20 mouse cellular contexts compared by ENCODE assay signal in the genomic region with DNA sequence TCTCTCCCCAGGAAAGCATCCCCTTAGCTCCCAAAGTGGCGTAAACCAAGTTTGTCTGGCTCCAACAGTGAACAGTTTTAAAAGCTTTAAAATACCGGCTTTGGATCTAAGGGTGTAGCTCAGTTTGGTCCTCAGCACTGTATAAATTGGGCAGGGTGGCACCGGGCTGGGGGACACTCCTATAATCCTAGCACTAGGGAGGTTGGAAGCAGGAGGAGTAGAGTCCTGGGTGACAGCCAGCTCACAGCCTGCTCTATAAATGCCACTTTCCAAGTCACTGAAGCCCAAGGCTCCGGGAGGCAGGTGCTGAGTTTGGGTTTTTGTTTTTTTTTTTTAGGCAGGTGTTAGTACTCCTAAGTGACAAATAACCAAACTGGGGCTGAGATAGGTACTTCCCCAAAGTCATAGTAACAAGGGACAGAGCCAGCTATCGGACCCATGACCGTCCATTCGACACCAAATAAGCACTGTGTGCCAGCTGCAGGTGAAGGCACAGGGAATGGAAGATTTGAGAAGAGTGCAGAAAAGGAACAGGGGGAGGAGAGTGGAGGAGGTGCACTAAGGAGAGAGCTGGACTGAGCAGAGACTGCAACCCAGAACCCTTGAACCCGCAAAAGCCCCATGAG. TPM values are rescaled to one million over a fixed set of nuclear protein-coding genes. Genes with fewer than 3 reads are reported as not detected.
A peak's percentile ranks its signal among the peaks of the same experiment; 100 is the strongest.
DNase-seq lines count a peak whose midpoint lies in the region; ATAC-seq and TF ChIP-seq lines count a peak whose summit lies in the region.
"Had no signal": no experiment of that assay in that cellular context is flagged by ENCODE, and none has a peak within 500 bp of the region (broad histone marks: within the 10 kb centered on the region; RNA-seq: fewer than 3 reads in every experiment).

No protein-coding gene starts in this region.

- peaks cover 79% of the 10 kb centered on the region for H3K4me1 ChIP-seq in liver, embryonic 12.5 days
- peaks cover 15 to 41% of the 10 kb centered on the region in 2 experiments for H3K4me1 ChIP-seq in MEL (ENCODE audit: control insufficient read depth in 1 of 2, insufficient read depth in 2 of 2, low read length in 2 of 2)
- H3K4me1 ChIP-seq in midbrain, embryonic 13.5 days (replicated peaks), result 0 out of 2 replicates have a peak, but pooled peaks cover 6% of the 10 kb centered on the region
- H3K4me1 ChIP-seq: embryonic facial prominence, embryonic 10.5 days; forebrain, embryonic 13.5 days; heart, embryonic 15.5 days; hindbrain, embryonic 13.5 days had no signal

- H3K27ac ChIP-seq in liver, embryonic 12.5 days, result peak overlapping the region; percentile 49
- H3K27ac ChIP-seq in MEL (ENCODE audit: control insufficient read depth, low read depth, low read length), result peak overlapping the region; percentile 73
- no peak overlapping the region for H3K27ac ChIP-seq in midbrain, embryonic 13.5 days
- H3K27ac ChIP-seq: embryonic facial prominence, embryonic 10.5 days; forebrain, embryonic 13.5 days; heart, adult 2 months; heart, embryonic 15.5 days; hindbrain, embryonic 13.5 days had no signal

- no peak overlapping the region for H3K4me3 ChIP-seq in liver, embryonic 12.5 days
- no peak overlapping the region for H3K4me3 ChIP-seq in MEL (ENCODE audit: control insufficient read depth in 1 of 2, insufficient read depth in 1 of 2, low read depth in 2 of 2, low read length in 2 of 2)
- H3K4me3 ChIP-seq in midbrain, embryonic 13.5 days (replicated peaks), result no peak overlapping the region
- H3K4me3 ChIP-seq: embryonic facial prominence, embryonic 10.5 days; forebrain, embryonic 13.5 days; heart, adult 2 months; heart, embryonic 15.5 days; hindbrain, embryonic 13.5 days had no signal

- H3K79me2 ChIP-seq in MEL (ENCODE audit: control insufficient read depth, insufficient read depth, low read length, poor library complexity), result no peaks in the 10 kb centered on the region

- TF ChIP-seq CTCF in MEL (IDR thresholded peaks at IDR 0.05 in 2 of 3, conservative IDR thresholded peaks at IDR 0.05 in 1 of 3; ENCODE audit: control insufficient read depth in 1 of 3, insufficient read depth in 1 of 3, low read depth in 2 of 3, low read length in 3 of 3, poor library complexity in 1 of 3, severe bottlenecking in 1 of 3), result no peak

- no peak overlapping the region for H3K9ac ChIP-seq in liver, embryonic 12.5 days
- 0 out of 2 replicates have a peak overlapping the region, but pooled peaks have one; percentile 3 for H3K9ac ChIP-seq in MEL (ENCODE audit: control insufficient read depth, low read depth, low read length, poor library complexity, severe bottlenecking)
- H3K9ac ChIP-seq in midbrain, embryonic 13.5 days (replicated peaks), result no peak overlapping the region
- H3K9ac ChIP-seq: forebrain, embryonic 13.5 days; forebrain, postnatal 0 days; heart, embryonic 15.5 days; hindbrain, embryonic 13.5 days had no signal

- 77% methylated on average over 8 of the region's 8 CpGs for WGBS in liver, embryonic 12.5 days (ENCODE audit: insufficient replicate concordance)
- 78% methylated on average over 8 of the region's 8 CpGs for WGBS in midbrain, embryonic 13.5 days

- peak; percentile 29 to 54 for DNase-seq in cerebellum, postnatal 10 days
- DNase-seq in cerebellum, adult 9-10 months, result no peak
- DNase-seq in liver (no peak), MEL (ENCODE audit: low read depth, low spot score) (no peak)
- no peak for DNase-seq in adrenal gland, adult (ENCODE audit: inconsistent age in 2 of 2, low spot score in 1 of 2)
- DNase-seq: adrenal gland, postnatal 25 days; forebrain, postnatal 0 days; gastrocnemius, postnatal 14 days; heart, adult 2 months; heart, postnatal 14 days had no signal

- no peak for TF ChIP-seq RAD21 in MEL (IDR thresholded peaks at IDR 0.05; ENCODE audit: low read depth, low read length)

- no peak overlapping the region for H3K4me2 ChIP-seq in liver, embryonic 12.5 days
- no peak overlapping the region for H3K4me2 ChIP-seq in midbrain, embryonic 13.5 days (replicated peaks)
- H3K4me2 ChIP-seq: forebrain, embryonic 13.5 days; heart, embryonic 11.5 days; heart, embryonic 15.5 days; hindbrain, embryonic 13.5 days had no signal

- no peak for ATAC-seq in liver, embryonic 12.5 days
- no peak for ATAC-seq in midbrain, embryonic 13.5 days
- ATAC-seq: forebrain, embryonic 13.5 days; forebrain, postnatal 0 days; intestine, embryonic 16.5 days had no signal

- TF ChIP-seq EP300 in MEL (IDR thresholded peaks at IDR 0.05; ENCODE audit: low read depth in 1 of 2, low read length in 2 of 2), result no peak

- H3K27me3 ChIP-seq in liver, embryonic 12.5 days (replicated peaks), result 0 out of 2 replicates have a peak, but pooled peaks cover 6% of the 10 kb centered on the region
- H3K27me3 ChIP-seq in MEL (ENCODE audit: control insufficient read depth in 1 of 2, insufficient read depth in 2 of 2, low read length in 2 of 2), result no peaks in the 10 kb centered on the region
- peaks cover 21% of the 10 kb centered on the region for H3K27me3 ChIP-seq in midbrain, embryonic 13.5 days
- H3K27me3 ChIP-seq: forebrain, embryonic 13.5 days; heart, embryonic 15.5 days; hindbrain, embryonic 13.5 days had no signal

- H3K9me3 ChIP-seq in liver, embryonic 12.5 days (replicated peaks), result no peaks in the 10 kb centered on the region
- no peaks in the 10 kb centered on the region for H3K9me3 ChIP-seq in MEL (replicated peaks; ENCODE audit: insufficient read depth, low read length)
- no peaks in the 10 kb centered on the region for H3K9me3 ChIP-seq in midbrain, embryonic 13.5 days
- H3K9me3 ChIP-seq: embryonic facial prominence, embryonic 10.5 days; forebrain, embryonic 13.5 days; G1E; heart, embryonic 15.5 days; hindbrain, embryonic 13.5 days had no signal

- no peak for TF ChIP-seq POLR2A in MEL (IDR thresholded peaks at IDR 0.05; ENCODE audit: control insufficient read depth in 1 of 2, insufficient read depth in 1 of 2, low read depth in 1 of 2, low read length in 2 of 2, poor library complexity in 1 of 2)

- H3K36me3 ChIP-seq in liver, embryonic 12.5 days, result no peaks in the 10 kb centered on the region
- H3K36me3 ChIP-seq in MEL (ENCODE audit: control insufficient read depth in 1 of 2, insufficient read depth in 2 of 2, low read length in 2 of 2), result peaks cover 0 to 27% of the 10 kb centered on the region in 2 experiments; a peak in 2 of 4 replicates
- H3K36me3 ChIP-seq in midbrain, embryonic 13.5 days, result no peaks in the 10 kb centered on the region
- H3K36me3 ChIP-seq: embryonic facial prominence, embryonic 10.5 days; G1E; heart, embryonic 15.5 days; hindbrain, embryonic 13.5 days had no signal

TF ChIP-seq in MEL, 35 proteins besides CTCF, POLR2A, EP300 and RAD21:
- TF ChIP-seq ZKSCAN1 (IDR thresholded peaks at IDR 0.05; ENCODE audit: low read depth, low read length) (no peak), TCF12 (IDR thresholded peaks at IDR 0.05; ENCODE audit: low read depth, low read length) (no peak), RCOR1 (IDR thresholded peaks at IDR 0.05; ENCODE audit: low read depth, low read length) (no peak), MAFK (IDR thresholded peaks at IDR 0.05; ENCODE audit: borderline replicate concordance, low read depth, low read length) (no peak), ZNF384 (IDR thresholded peaks at IDR 0.05; ENCODE audit: low read depth, low read length) (0 out of 2 replicates have a peak, but pooled peaks have one; percentile 23), JUND (IDR thresholded peaks at IDR 0.05; ENCODE audit: low read depth, low read length) (no peak)
TF ChIP-seq in MEL: peak in this region for 1.

RNA-seq across cellular contexts. Expression of a gene that starts 30.3 kb away (rescaled TPM):
- polyA plus RNA-seq in liver, embryonic 12.5 days (2016; fragmentation: Nextera tagmentation; extraction: Ambion mirVana), result 1.9 and 2.1 TPM in 2 replicates
- 0.13 and 0.15 TPM in 2 replicates for total RNA-seq in MEL (2012; rRNA removed)
- polyA plus RNA-seq in MEL (2012; ENCODE audit: insufficient read depth in 1 of 2, insufficient read length in 2 of 2, low read depth in 1 of 2, low replicate concordance in 2 of 2, missing spikeins in 1 of 2), result 1 to 10 TPM in 1 of 2 experiments, not detected in 1; 3.4 TPM
- 0.44 and 0.46 TPM in 2 replicates for polyA plus RNA-seq in midbrain, embryonic 13.5 days (2015; fragmentation: Nextera tagmentation; extraction: Ambion mirVana)
- polyA plus RNA-seq: G1E had no signal

RNA-seq across cellular contexts. Expression of a gene that starts 51.5 kb away (rescaled TPM):
- polyA plus RNA-seq in liver, embryonic 12.5 days (2016; fragmentation: Nextera tagmentation; extraction: Ambion mirVana), result 2.9 and 3.1 TPM in 2 replicates
- total RNA-seq in MEL (2012; rRNA removed), result 3.3 and 5.3 TPM in 2 replicates
- 1 to 10 TPM in 1 of 2 experiments, not detected in 1; 3.5 TPM for polyA plus RNA-seq in MEL (2012; ENCODE audit: insufficient read depth in 1 of 2, insufficient read length in 2 of 2, low read depth in 1 of 2, low replicate concordance in 2 of 2, missing spikeins in 1 of 2)
- 1.1 and 1.6 TPM in 2 replicates for polyA plus RNA-seq in midbrain, embryonic 13.5 days (2015; fragmentation: Nextera tagmentation; extraction: Ambion mirVana)
- total RNA-seq: G1E; hematopoietic stem cell, adult 5-6 weeks had no signal
- polyA plus RNA-seq: G1E had no signal

Comparison
In these comparisons a context has a peak if more than half of its experiments do, and no peak if none do; other contexts are left out.
1. DNase-seq: peak in cerebellum, postnatal 10 days (2 of 2); none in cerebellum, adult 9-10 months (single experiment), liver (single experiment), MEL (single experiment) and adrenal gland, adult (0 of 2).